ENCODE assay signal across 8 mouse cellular contexts in the genomic region with DNA sequence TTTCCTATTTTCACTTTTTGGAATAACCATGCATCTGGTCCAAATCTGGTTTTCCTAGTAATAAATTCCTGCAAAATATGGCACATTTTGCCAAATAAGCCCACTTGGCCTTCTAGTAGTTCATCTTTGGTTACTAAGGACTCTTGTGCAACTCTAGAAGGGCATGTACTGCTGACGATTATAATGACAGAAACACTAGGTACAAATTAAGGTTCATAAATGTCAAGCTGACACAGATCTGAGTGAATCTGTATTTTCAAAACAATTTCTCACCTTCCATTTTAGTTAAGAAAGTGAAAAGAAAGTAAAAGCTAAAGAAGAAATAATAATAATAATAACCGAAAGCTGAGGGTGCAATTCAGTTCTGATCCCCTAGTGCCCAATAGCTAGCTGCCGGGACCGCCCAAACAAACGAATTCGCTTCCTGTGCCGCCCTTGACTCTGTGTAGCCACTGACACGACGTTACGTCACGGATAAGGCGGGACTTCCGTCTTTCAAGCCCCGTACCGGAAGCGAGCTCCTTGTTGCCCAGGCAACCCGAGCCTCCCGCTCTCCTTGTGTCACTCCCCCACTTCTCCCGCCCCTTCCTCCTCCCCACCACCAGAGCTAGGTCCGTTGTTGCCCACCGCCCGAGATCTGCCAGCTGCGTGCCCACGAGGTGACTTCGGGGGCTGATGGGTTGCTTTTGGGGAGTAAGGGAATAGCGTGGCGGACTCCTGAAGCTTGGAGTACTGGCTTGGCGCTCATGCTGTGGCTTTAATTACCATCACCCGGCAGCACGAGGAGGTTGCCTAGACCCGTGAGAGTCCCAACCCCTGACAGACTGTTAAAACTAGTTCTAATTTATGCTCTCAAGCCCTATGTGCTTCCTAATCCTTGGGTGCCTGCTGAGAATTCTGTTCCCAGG. TPM values are rescaled to one million over a fixed set of nuclear protein-coding genes. Genes with fewer than 3 reads are reported as not detected.
A peak's percentile ranks its signal among the peaks of the same experiment; 100 is the strongest.
DNase-seq lines count a peak whose midpoint lies in the region; ATAC-seq and TF ChIP-seq lines count a peak whose summit lies in the region.

Gemin8 (plus strand) TSS at position 563 of the 908 bp plus-strand sequence.

- H3K4me1 ChIP-seq in ES-Bruce4 (ENCODE audit: control insufficient read depth, insufficient read depth, low read length): no peaks in the 10 kb centered on the region
- peaks cover 20% of the 10 kb centered on the region for H3K4me1 ChIP-seq in forebrain, embryonic 13.5 days
- H3K4me1 ChIP-seq in liver, postnatal 0 days (ENCODE audit: insufficient read depth): peaks cover 3% of the 10 kb centered on the region; the same call in 1 of the 2 replicates
- no peaks in the 10 kb centered on the region for H3K4me1 ChIP-seq in neural tube, embryonic 14.5 days (ENCODE audit: control insufficient read depth, insufficient read depth, low read length)

- intact Hi-C loops in heart, postnatal 10 days (cut with DNase I): loop anchor here (5.0 to 10.0 kb wide), 3 partner anchors 245 to 1062 kb away; no protein-coding TSS in a partner anchor

- peak; percentile 95 to 97 for DNase-seq in heart, postnatal 10 days
- peak; percentile 85 for DNase-seq in large intestine, adult 2 months (ENCODE audit: low read depth, low spot score)
- peak; percentile 95 for DNase-seq in liver, postnatal 0 days
- peak; percentile 93 for DNase-seq in testis, postnatal 10 days (ENCODE audit: low spot score)

- peak within 1 kb of the TSS; percentile 83 for H3K9ac ChIP-seq in ES-Bruce4 (ENCODE audit: low read depth, poor library complexity, severe bottlenecking)
- H3K9ac ChIP-seq in forebrain, embryonic 13.5 days: peak within 1 kb of the TSS; percentile 64
- H3K9ac ChIP-seq in liver, postnatal 0 days (replicated peaks): peak within 1 kb of the TSS; percentile 55
- 0 out of 2 replicates have a peak within 1 kb of the TSS, but pooled peaks have one; percentile 25 for H3K9ac ChIP-seq in neural tube, embryonic 14.5 days (replicated peaks; ENCODE audit: low read depth, low read length)

- no peak for TF ChIP-seq CTCF in ES-Bruce4 (IDR thresholded peaks at IDR 0.05; ENCODE audit: low read depth, low read length)
- peak; percentile 28; the same call in 1 of the 2 replicates for TF ChIP-seq CTCF in liver, postnatal 0 days (IDR thresholded peaks at IDR 0.05; ENCODE audit: low read depth)

- no peaks in the 10 kb centered on the region for H3K36me3 ChIP-seq in ES-Bruce4 (ENCODE audit: control insufficient read depth, insufficient read depth, low read length, poor library complexity, severe bottlenecking)
- H3K36me3 ChIP-seq in forebrain, embryonic 13.5 days (ENCODE audit: poor library complexity, severe bottlenecking): no peaks in the 10 kb centered on the region
- H3K36me3 ChIP-seq in liver, postnatal 0 days (replicated peaks; ENCODE audit: insufficient read depth, low read length): no peaks in the 10 kb centered on the region
- H3K36me3 ChIP-seq in neural tube, embryonic 14.5 days (ENCODE audit: control insufficient read depth, insufficient read depth, low read length): no peaks in the 10 kb centered on the region

- 19% methylated on average over 31 of the region's 31 CpGs for WGBS in forebrain, embryonic 13.5 days
- WGBS in large intestine, adult 2 months: 20% methylated on average over 31 of the region's 31 CpGs
- WGBS in liver, postnatal 0 days (ENCODE audit: insufficient replicate concordance): 15% methylated on average over 31 of the region's 31 CpGs
- 18% methylated on average over 31 of the region's 31 CpGs for WGBS in neural tube, embryonic 14.5 days

- peak within 1 kb of the TSS; percentile 99 for H3K4me3 ChIP-seq in ES-Bruce4 (ENCODE audit: low read depth, low read length)
- H3K4me3 ChIP-seq in forebrain, embryonic 13.5 days: peak within 1 kb of the TSS; percentile 47
- H3K4me3 ChIP-seq in liver, postnatal 0 days (ENCODE audit: low read depth, low read length): peak within 1 kb of the TSS; percentile 71
- peak within 1 kb of the TSS; percentile 45 for H3K4me3 ChIP-seq in neural tube, embryonic 14.5 days (ENCODE audit: low read depth, low read length)

- ATAC-seq in cerebellum, adult (ENCODE audit: insufficient number of reproducible peaks, low FRiP score, low TSS enrichment): peak; percentile 99
- peak; percentile 98 for ATAC-seq in forebrain, embryonic 13.5 days
- peak; percentile 99 for ATAC-seq in liver, postnatal 0 days
- ATAC-seq in neural tube, embryonic 14.5 days (ENCODE audit: low read depth): peak; percentile 98

- no peak for TF ChIP-seq POLR2A in ES-Bruce4 (IDR thresholded peaks at IDR 0.05; ENCODE audit: insufficient read depth, low read length)

- no peak for TF ChIP-seq EP300 in ES-Bruce4 (IDR thresholded peaks at IDR 0.05; ENCODE audit: insufficient read depth, low read depth, low read length)
- TF ChIP-seq EP300 in liver, postnatal 0 days (IDR thresholded peaks at IDR 0.05; ENCODE audit: low read depth): no peak

- no peaks in the 10 kb centered on the region for H3K27me3 ChIP-seq in ES-Bruce4 (ENCODE audit: control insufficient read depth, insufficient read depth, low read length, poor library complexity, severe bottlenecking)
- 0 out of 2 replicates have a peak, but pooled peaks cover 3% of the 10 kb centered on the region for H3K27me3 ChIP-seq in forebrain, embryonic 13.5 days
- H3K27me3 ChIP-seq in liver, postnatal 0 days (ENCODE audit: insufficient read depth, low read length): no peaks in the 10 kb centered on the region
- H3K27me3 ChIP-seq in neural tube, embryonic 14.5 days (ENCODE audit: control insufficient read depth, insufficient read depth, low read length): no peaks in the 10 kb centered on the region

- no peaks in the 10 kb centered on the region for H3K9me3 ChIP-seq in ES-Bruce4 (replicated peaks; ENCODE audit: control insufficient read depth, insufficient read depth, low read length, poor library complexity, severe bottlenecking)
- no peaks in the 10 kb centered on the region for H3K9me3 ChIP-seq in forebrain, embryonic 13.5 days (replicated peaks)
- no peaks in the 10 kb centered on the region for H3K9me3 ChIP-seq in liver, postnatal 0 days (ENCODE audit: low read length)
- no peaks in the 10 kb centered on the region for H3K9me3 ChIP-seq in neural tube, embryonic 14.5 days (ENCODE audit: control insufficient read depth, low read length)

- H3K4me2 ChIP-seq in forebrain, embryonic 13.5 days: peak within 1 kb of the TSS; percentile 57
- peak within 1 kb of the TSS; percentile 76 for H3K4me2 ChIP-seq in liver, postnatal 0 days (ENCODE audit: low read depth, low read length)
- H3K4me2 ChIP-seq in neural tube, embryonic 14.5 days (ENCODE audit: low read depth, low read length): peak within 1 kb of the TSS; percentile 46

- H3K27ac ChIP-seq in ES-Bruce4 (ENCODE audit: insufficient read depth, low read length): no peak within 1 kb of the TSS
- peak within 1 kb of the TSS; percentile 89 for H3K27ac ChIP-seq in forebrain, embryonic 13.5 days
- H3K27ac ChIP-seq in liver, postnatal 0 days (ENCODE audit: low read depth): peak within 1 kb of the TSS; percentile 57; the same call in 1 of the 2 replicates
- H3K27ac ChIP-seq in neural tube, embryonic 14.5 days (ENCODE audit: low read depth, low read length): peak within 1 kb of the TSS; percentile 62

RNA-seq across cellular contexts. Expression of gene Gemin8, which starts in this region (rescaled TPM):
- 13.5 and 13.8 TPM in 2 replicates for polyA plus RNA-seq in ES-Bruce4 (2011; ENCODE audit: insufficient read depth, insufficient read length, low read depth, missing spikeins)
- polyA plus RNA-seq in forebrain, embryonic 13.5 days (2015; fragmentation: Nextera tagmentation; extraction: Ambion mirVana): 12.4 and 16.1 TPM in 2 replicates
- total RNA-seq in heart, postnatal 10 days (2021): 1 to 10 TPM; 3.8 to 4.6 TPM
- 2.4 and 2.7 TPM in 2 replicates for polyA plus RNA-seq in large intestine, adult 2 months (2012; rRNA removed)
- 3.5 TPM in 2 replicates for polyA plus RNA-seq in liver, postnatal 0 days (2015; fragmentation: Nextera tagmentation; extraction: Ambion mirVana)
- 7.8 and 8.0 TPM in 2 replicates for polyA plus RNA-seq in neural tube, embryonic 14.5 days (2014; fragmentation: Nextera tagmentation; extraction: Ambion mirVana)

Comparison
In these comparisons a context has a peak if more than half of its experiments do, and no peak if none do; other contexts are left out.
1. H3K4me3 ChIP-seq: peak in every context shown above with its lines; median percentile 99 in ES-Bruce4; 71 in liver, postnatal 0 days; 47 in forebrain, embryonic 13.5 days; 45 in neural tube, embryonic 14.5 days.
2. H3K9ac ChIP-seq: peak in every context shown above with its lines; median percentile 83 in ES-Bruce4; 64 in forebrain, embryonic 13.5 days; 55 in liver, postnatal 0 days; 25 in neural tube, embryonic 14.5 days.